Mouse (Mus musculus): ENCODE measurements around the gene Vcl. TPM values are rescaled to one million over a fixed set of nuclear protein-coding genes. Genes with fewer than 3 reads are reported as not detected.

Vcl gene
- polyA plus RNA-seq, 1 experiment from 2014 or later, result 108 TPM

Other genes with a start within 250 kb of the Vcl start
- gene Fut11, start 234.4 kb upstream of the Vcl start, polyA plus RNA-seq (2016; fragmentation: Nextera tagmentation; extraction: Ambion mirVana), result 20.4 and 21.2 TPM in 2 replicates
- 232 and 236 TPM in 2 replicates for gene Chchd1, start 226.4 kb upstream of the Vcl start, polyA plus RNA-seq (2016; fragmentation: Nextera tagmentation; extraction: Ambion mirVana)
- gene Zswim8, start 221.8 kb upstream of the Vcl start, polyA plus RNA-seq (2016; fragmentation: Nextera tagmentation; extraction: Ambion mirVana), result 32.4 and 34.0 TPM in 2 replicates
- 17.9 and 18.8 TPM in 2 replicates for gene Ndst2, start 194.8 kb upstream of the Vcl start, polyA plus RNA-seq (2016; fragmentation: Nextera tagmentation; extraction: Ambion mirVana)
- 65.4 and 69.5 TPM in 2 replicates for gene Camk2g, start 135.3 kb upstream of the Vcl start, polyA plus RNA-seq (2016; fragmentation: Nextera tagmentation; extraction: Ambion mirVana)
- gene Plau, start 92.7 kb upstream of the Vcl start, polyA plus RNA-seq (2016; fragmentation: Nextera tagmentation; extraction: Ambion mirVana), result 0.77 and 1.1 TPM in 2 replicates
- 71.5 and 75.4 TPM in 2 replicates for gene Ap3m1, start 123.1 kb downstream of the Vcl start, polyA plus RNA-seq (2016; fragmentation: Nextera tagmentation; extraction: Ambion mirVana)
- 257 and 273 TPM in 2 replicates for gene Adk, start 123.2 kb downstream of the Vcl start, polyA plus RNA-seq (2016; fragmentation: Nextera tagmentation; extraction: Ambion mirVana)